Mouse (Mus musculus) cerebellum, adult (tissue): ENCODE results near the gene Zfp619.
"Not testable (repeated sequence)": the region's sequence is repeated elsewhere in the genome, so short reads cannot be mapped to it uniquely, and the experiment has no call there.

Experiments used
- ATAC-seq: cut with Nextera tagmentation; 2 replicates; pipeline ENCODE4 v1.9.2; 2017; ENCODE audit warnings: mild to moderate bottlenecking, moderate library complexity, mixed read lengths; ENCODE audit not compliant: insufficient number of reproducible peaks, low FRiP score, low TSS enrichment

Gene Zfp619

DNA sequence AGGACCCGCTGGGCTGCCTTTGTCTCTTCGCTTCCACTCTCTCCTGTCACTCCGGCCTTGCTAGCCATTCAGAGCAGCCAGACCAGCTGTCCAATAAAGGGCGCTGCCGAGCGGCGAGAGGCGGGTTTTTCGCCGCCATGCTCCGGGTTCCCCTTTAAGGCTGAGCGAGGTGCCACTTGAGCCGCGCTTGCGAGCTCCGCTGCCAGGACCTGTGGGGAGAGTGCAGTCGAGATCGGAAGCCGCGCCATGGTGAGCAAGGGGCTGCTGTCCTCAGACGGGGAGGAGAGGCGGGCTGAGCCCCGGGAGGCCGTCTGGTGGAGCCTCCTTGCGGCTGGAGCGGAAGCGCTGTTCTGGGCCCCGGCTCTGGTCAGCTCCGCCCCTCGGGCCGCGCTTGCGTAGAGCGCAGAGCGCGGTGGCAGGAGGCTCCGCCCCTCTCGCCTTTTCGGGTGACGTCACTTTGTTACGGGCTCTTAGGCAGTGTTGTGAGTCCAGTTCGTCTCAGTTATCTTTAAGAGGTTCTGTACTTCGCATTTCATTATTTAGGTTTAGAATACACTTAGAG is at the start of gene Zfp619:
Gene Zfp619, plus strand, starts transcription at position 151 of the 562 bp plus-strand sequence.
- ATAC-seq: peak; percentile 99

GRCm38 (mm10) chr7:39479013-39479412 is 38.6 kb upstream of the Zfp619 start:
- no peak for ATAC-seq

GRCm38 (mm10) chr7:39484384-39484783 is 33.2 kb upstream of the Zfp619 start:
- ATAC-seq: no peak

DNA sequence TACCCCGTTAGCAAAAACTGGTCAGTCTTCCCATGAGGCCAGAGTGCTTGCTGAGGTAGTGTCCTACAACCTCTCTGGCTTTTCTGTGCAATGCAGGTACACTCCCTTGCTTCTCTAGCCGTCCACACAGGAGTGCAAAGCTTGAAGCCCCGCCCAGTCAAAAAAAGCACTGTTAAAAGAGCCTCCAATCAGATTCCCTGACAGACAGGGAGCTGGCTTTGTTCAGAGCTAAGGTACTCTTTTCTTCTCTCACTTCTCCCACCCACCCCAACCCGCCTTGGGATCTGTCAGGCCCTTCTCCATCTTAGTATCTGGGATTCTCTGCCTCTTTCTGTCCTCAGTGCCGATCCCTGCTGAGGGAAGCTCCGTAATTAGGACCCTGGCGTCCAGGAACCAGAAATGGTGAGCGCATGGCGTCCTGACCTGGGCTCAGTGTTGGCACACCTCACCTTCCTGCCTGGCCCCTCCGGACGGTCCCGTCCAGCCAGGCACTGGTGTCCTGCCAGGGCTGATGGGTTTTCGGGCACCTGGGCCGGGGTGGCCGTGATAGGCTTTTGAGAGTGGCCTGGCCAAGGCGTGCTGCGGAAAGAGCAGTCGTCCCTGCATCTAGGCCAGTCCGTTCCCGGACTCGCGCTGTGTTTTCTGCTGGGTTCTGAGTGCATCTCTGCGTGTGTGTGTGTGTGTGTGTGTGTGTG is 30.3 kb upstream of the Zfp619 start:
- ATAC-seq: peak; percentile 94

DNA sequence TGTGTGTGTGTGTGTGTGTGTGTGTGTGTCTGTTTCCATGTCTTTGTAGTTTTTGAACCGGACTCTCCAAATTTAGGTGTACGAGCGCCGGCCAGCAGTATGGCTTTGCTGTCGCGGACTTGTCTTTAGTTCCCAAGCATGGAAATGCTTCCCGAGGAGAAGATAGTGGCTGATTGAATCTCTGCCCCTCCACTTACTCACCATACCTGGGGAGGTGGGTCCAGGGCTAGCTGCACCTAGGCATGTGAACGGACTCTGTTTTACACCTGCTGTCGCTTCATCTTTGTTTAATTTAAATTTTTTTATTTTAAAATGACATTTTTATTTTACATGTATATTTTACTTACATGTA is 29.7 kb upstream of the Zfp619 start:
- ATAC-seq: no peak

DNA sequence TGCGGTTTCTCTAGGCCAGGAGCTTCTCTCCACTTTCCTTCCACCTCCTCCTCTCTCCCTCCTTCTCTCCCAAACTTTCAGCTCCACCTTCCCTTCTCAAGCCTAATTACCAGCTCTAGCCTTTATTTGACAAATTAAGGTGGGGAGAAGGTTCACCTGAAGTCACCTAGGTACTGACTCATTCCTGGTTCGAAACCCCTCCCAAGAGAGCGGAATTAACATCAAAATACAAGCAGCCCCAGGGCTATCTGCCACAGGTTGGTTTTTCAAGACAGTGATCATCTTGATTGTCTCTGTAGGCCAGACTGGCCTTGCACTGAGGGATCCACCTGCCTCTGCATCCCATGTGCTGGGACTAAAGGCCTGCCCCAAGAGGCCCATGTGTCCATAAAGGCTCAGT is 22.9 kb upstream of the Zfp619 start:
- ATAC-seq: no peak

GRCm38 (mm10) chr7:39504100-39504499 is 13.5 kb upstream of the Zfp619 start:
- no peak for ATAC-seq

GRCm38 (mm10) chr7:39518362-39518761 is 796 bp downstream of the Zfp619 start:
- ATAC-seq: no peak

GRCm38 (mm10) chr7:39523703-39524424 is 6.3 kb downstream of the Zfp619 start:
- ATAC-seq: no peak

DNA sequence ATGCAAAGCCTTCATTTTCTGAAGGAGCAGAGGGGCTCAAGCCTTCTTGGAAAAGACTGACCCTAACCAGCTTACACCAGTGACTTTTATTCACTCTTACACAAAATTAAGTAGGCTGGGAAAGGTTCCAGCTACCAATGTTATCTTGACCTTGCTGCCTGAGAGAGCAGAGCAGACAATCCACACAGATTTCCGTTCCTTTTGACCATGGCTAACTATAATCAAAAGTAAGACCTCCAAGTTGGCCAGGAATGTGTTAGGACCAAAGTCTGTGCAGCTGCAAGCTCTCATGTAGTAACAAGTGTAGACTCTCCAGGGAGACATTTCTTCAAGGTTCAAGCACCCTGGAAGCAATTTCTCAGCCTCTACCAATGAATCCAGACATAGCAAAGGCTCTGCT is 25.6 kb downstream of the Zfp619 start:
- no peak for ATAC-seq

- ATAC-seq: peak; percentile 98
Observed at GRCm38 (mm10) chr7:39544242-39545111, 26.9 kb downstream of the Zfp619 start.

DNA sequence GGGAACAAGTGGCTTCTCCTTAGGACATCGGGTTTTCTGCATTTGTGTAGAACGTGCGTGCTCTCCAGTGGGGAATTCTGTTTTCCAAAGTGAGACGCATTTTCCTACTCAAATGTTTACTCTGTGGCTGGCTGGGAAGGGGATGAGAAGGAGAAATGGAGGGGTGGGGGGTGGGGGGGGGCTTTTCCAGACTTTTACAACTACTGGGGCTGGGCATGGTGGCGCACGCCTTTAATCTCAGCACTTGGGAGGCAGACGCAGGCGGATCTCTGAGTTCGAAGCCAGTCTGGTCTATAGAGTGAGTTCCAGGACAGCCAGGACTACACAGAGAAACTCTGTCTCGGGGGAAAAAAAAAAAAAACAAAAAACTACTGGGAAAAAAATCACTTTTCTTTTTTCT is 27.6 kb downstream of the Zfp619 start:
- no peak for ATAC-seq

DNA sequence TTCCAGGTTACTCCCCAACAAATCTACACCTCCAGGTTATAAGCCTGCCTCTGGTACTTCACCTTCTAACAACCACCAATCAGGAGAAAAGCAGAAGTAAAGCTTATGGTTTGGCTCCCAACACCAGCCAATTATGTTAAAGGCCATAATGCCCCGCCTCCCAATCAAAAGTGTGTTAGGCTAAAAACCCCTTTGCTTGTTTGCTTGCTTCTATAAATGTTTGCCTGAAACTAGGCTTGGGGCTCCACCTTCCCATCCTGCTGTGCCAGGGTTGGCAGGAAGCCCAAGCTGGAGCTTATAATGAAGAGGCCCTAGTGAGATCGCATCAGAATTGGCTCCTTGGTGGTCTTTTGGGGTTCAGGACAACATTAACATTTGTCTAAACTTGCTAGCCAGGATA is 31.8 kb downstream of the Zfp619 start:
- ATAC-seq: no peak

DNA sequence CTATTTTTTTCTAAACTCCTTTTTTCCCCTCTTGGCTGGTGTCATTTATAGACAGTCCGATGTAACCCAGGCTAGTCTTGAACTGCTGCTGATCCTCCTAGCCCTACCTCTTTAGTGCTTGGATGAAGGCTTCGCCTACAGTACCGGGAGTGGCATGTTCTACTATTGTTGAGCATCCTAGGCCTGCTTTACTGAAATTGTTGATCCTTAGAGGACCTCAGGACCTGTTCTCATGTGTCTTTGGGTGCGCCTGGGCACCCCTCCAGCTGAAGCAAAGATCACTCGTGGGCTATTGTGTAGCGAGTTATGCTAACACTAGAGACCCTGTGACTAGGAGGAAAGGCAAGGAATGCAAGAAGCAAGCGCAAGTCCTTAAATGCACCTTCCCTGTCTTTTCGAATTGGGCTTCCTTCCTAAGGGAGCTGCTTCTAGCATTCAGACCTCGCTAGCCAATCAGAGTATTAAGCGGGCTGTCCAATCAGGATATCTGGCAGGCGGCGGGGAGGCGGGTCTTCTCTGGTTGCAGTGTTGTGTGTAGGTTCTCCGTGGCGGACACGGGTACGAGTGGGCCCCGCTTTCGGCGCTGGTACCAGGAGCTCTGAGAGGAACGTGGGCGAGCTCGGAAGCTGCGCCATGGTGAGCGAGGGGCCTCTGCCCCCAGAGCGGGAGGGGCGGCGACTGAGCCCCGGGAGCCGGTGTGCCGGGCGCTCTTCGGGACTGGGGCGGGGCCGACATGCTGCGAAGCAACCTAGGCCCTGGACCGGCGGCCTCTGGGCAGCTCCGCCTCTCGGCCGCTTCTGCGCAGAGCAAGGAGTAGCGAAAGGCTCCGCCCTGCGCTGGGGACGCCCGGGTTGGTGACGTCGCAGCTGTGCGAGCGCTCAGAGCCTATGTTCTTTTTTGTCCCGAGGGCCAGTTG is 34.7 kb downstream of the Zfp619 start:
- peak; percentile 99 for ATAC-seq

DNA sequence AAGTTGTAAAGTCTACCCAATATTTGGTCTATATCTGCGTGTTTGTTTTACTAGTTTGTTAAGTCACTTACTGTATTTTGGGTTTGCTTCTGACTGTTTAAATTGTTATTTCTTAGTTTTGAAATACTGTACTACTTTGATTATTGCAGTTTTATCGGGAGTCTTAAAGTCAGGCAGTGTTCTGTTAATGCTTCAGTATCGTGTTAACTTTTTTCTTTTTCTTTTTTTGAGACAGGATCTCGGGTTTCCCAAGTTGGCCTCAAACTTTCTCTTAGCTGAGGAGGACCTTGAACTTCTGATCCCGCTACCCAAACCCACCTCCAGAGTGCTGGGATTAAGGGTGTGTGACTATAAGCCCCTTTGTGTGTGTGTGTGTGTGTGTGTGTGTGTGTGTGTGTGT is 35.4 kb downstream of the Zfp619 start:
- no peak for ATAC-seq

DNA sequence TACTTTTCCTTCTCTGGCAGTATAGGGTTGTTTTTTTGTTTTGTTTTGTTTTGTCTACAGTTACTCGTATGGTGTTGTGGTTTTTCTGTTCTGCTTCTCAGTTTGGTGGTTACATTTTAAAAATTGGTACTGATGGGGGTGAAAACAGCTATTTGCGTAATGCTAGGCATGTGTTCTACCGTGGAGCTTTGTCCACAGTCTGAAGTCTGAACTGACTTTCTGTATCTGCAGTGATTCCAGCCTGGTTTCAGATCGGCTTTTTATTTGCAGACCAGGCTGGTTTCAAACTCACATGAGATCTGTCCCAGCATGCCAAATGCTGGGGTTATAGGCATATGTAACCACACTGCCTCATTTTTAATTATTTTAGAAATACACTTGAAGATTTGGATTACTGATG is 36.3 kb downstream of the Zfp619 start:
- no peak for ATAC-seq

DNA sequence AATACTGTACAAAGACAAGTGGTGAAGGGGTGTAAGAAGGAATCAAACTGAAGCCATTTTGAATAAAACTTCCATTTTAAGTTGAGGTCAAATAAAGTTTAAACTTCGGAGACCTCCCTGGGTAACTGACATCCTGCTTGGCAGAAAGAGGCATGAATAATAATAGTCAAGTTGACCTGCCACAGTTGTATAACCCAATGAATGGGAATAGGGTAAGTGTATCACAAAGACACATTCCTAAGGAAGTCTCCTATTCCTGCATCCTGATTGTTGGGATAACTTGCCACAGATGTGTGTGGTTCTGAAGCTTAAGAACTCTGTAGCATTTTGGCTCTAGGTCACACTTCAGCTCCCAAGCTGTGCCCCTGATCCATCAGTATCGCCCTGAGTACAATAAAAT is 62.5 kb downstream of the Zfp619 start:
- no peak for ATAC-seq

DNA sequence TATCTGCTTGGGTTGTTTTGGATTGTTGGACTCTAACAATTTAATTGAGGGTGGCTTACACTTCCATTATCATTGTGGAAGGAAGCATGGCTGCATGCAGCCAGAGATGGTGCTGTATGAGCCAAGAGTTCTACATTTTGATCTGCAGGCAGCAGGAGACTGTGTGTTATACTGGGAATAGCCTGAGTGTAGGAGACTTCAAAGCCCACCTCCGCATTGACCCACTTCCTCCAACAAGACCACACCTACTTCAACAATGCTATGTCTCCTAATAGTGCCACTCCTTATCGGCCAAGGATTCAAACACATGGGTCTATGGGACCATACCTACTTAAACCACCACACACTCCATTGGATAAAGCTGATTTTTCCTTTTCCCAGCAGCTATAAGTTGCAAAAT is 63.0 kb downstream of the Zfp619 start:
- no peak for ATAC-seq

- not testable (repeated sequence) for ATAC-seq
Observed at GRCm38 (mm10) chr7:39586834-39587233, 69.3 kb downstream of the Zfp619 start.

DNA sequence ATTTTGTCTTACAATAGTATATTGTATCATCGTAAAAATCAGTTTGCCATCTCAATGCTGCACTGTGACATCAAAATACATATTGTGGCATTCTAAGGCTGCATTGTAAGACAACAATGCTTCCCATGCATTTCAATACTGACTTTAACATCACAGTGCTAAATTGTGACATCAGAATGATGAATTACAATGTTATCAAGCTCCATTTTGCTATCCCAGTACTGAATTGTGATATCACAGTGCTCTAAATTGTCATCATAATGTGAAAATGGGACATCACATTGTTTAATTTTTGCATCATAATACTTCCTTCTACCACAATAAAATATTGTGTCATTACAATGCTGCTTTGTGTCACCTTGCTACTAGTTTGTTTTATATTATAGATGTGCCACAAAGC is 70.5 kb downstream of the Zfp619 start:
- ATAC-seq: no peak
